Mouse (Mus musculus): Measurements from ENCODE around the gene Fxyd1. TPM values are rescaled to one million over a fixed set of nuclear protein-coding genes. Genes with fewer than 3 reads are reported as not detected.

Fxyd1 gene
- total RNA-seq, 1 experiment, result not detected

DNA sequence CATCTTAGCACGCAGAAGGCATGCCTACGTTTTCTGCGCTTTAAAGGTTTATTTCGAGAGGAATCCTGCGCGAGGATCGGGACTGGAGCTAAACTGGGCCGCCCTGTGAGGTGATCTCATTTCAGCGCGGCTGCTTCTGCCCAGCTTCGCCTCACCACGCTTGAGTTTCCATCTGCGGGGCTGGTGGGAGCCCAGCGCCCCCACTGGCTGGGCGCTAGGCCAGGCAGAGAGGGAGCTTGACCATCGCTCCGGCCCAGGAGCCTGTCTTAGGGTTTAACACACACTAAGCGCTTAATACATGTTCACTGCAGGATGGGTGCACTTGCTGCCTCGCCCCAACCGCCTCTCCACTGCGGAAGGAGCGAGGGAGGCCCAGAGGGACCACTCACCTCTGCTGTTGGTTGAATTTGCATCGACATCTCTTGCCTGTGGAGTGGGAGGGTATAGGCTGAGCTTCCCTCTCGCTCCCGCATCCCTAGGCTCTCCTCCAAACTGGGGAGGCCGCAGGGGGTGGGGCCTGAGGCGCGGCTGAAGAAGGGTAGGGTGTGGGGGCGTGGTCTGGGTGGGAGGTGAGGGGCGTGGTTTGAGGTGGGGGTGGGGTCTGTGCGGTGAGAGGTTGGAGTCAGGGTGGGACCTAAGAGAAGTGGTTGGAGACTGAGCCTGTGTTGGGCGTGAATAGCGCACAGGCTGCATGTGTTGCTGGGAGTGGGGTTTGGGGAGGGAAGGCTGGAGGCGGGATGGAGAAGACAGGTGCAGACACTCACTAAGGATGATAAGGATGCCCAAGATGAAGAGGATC lies 4.2 kb downstream of the Fxyd1 start:
- in situ Hi-C loops (cut with MboI; ENCODE audit: low sequenced_read_pairs in 2 of 2, unreplicated experiment in 2 of 2), result no loop called here
- Histone ChIP-seq H3K27ac (ENCODE audit: insufficient read depth, low read depth, low read length, poor library complexity, severe bottlenecking) (no peak overlapping the region), H3K4me1 (ENCODE audit: control insufficient read depth in 2 of 2, insufficient read depth in 2 of 2, low read length in 2 of 2, poor library complexity in 1 of 2) (peaks cover 0 to 6% of the 10 kb centered on the region in 2 experiments; a peak in 1 of 4 replicates), H3K36me3 (ENCODE audit: control insufficient read depth, insufficient read depth, low read length, poor library complexity, severe bottlenecking) (no peaks in the 10 kb centered on the region), H3K9me3 (ENCODE audit: control insufficient read depth, insufficient read depth, low read depth, low read length) (no peaks in the 10 kb centered on the region), H3K4me3 (ENCODE audit: insufficient read depth in 1 of 2, low read depth in 1 of 2, low read length in 2 of 2, poor library complexity in 1 of 2, severe bottlenecking in 1 of 2) (peak overlapping the region; percentile 35 to 42; a peak in 3 of 4 replicates), H3K9ac (ENCODE audit: insufficient read depth, low read depth, low read length, poor library complexity, severe bottlenecking) (no peak overlapping the region)
- peak; percentile 79 for DNase-seq (ENCODE audit: low read depth, low spot score)
- TF ChIP-seq MAFK (IDR thresholded peaks at IDR 0.05; ENCODE audit: insufficient read depth, low read depth, low read length) (no peak), HCFC1 (IDR thresholded peaks at IDR 0.05; ENCODE audit: borderline replicate concordance, insufficient read depth, low read length) (no peak)

- Histone ChIP-seq H3K4me1 (ENCODE audit: control insufficient read depth in 2 of 2, insufficient read depth in 2 of 2, low read length in 2 of 2, poor library complexity in 1 of 2) (peaks cover 0 to 6% of the 10 kb centered on the region in 2 experiments; a peak in 1 of 4 replicates), H3K9ac (ENCODE audit: insufficient read depth, low read depth, low read length, poor library complexity, severe bottlenecking) (no peak overlapping the region), H3K9me3 (ENCODE audit: control insufficient read depth, insufficient read depth, low read depth, low read length) (no peaks in the 10 kb centered on the region), H3K4me3 (ENCODE audit: insufficient read depth in 1 of 2, low read depth in 1 of 2, low read length in 2 of 2, poor library complexity in 1 of 2, severe bottlenecking in 1 of 2) (peak overlapping the region; percentile 35 to 42; a peak in 2 of 4 replicates), H3K36me3 (ENCODE audit: control insufficient read depth, insufficient read depth, low read length, poor library complexity, severe bottlenecking) (no peaks in the 10 kb centered on the region), H3K27ac (ENCODE audit: insufficient read depth, low read depth, low read length, poor library complexity, severe bottlenecking) (no peak overlapping the region)
- DNase-seq (ENCODE audit: low read depth, low spot score), result no peak
- in situ Hi-C loops (cut with MboI; ENCODE audit: low sequenced_read_pairs in 2 of 2, unreplicated experiment in 2 of 2), result no loop called here
- TF ChIP-seq ZC3H11A (IDR thresholded peaks at IDR 0.05; ENCODE audit: borderline replicate concordance, low read depth, low read length) (no peak), HCFC1 (IDR thresholded peaks at IDR 0.05; ENCODE audit: borderline replicate concordance, insufficient read depth, low read length) (no peak), ZNF384 (IDR thresholded peaks at IDR 0.05; ENCODE audit: low read depth, low read length) (no peak), MAFK (IDR thresholded peaks at IDR 0.05; ENCODE audit: insufficient read depth, low read depth, low read length) (no peak), CHD2 (IDR thresholded peaks at IDR 0.05; ENCODE audit: low read depth, low read length) (no peak)
Observed at GRCm38 (mm10) chr7:31052251-31052635, 4.8 kb downstream of the Fxyd1 start.

- TF ChIP-seq HCFC1 (IDR thresholded peaks at IDR 0.05; ENCODE audit: borderline replicate concordance, insufficient read depth, low read length) (no peak), ZNF384 (IDR thresholded peaks at IDR 0.05; ENCODE audit: low read depth, low read length) (no peak), MAFK (IDR thresholded peaks at IDR 0.05; ENCODE audit: insufficient read depth, low read depth, low read length) (no peak), CHD2 (IDR thresholded peaks at IDR 0.05; ENCODE audit: low read depth, low read length) (no peak), ZC3H11A (IDR thresholded peaks at IDR 0.05; ENCODE audit: borderline replicate concordance, low read depth, low read length) (no peak)
- no peak for DNase-seq (ENCODE audit: low read depth, low spot score)
- in situ Hi-C loops (cut with MboI; ENCODE audit: low sequenced_read_pairs in 2 of 2, unreplicated experiment in 2 of 2), result no loop called here
- Histone ChIP-seq H3K27ac (ENCODE audit: insufficient read depth, low read depth, low read length, poor library complexity, severe bottlenecking) (no peak within 1 kb of the TSS; the same call in 1 of the 2 replicates), H3K4me3 (ENCODE audit: insufficient read depth in 1 of 2, low read depth in 1 of 2, low read length in 2 of 2, poor library complexity in 1 of 2, severe bottlenecking in 1 of 2) (peak within 1 kb of the TSS; percentile 42 to 48; a peak in 2 of 4 replicates), H3K36me3 (ENCODE audit: control insufficient read depth, insufficient read depth, low read length, poor library complexity, severe bottlenecking) (no peaks in the 10 kb centered on the region), H3K9me3 (ENCODE audit: control insufficient read depth, insufficient read depth, low read depth, low read length) (no peaks in the 10 kb centered on the region), H3K4me1 (ENCODE audit: control insufficient read depth in 2 of 2, insufficient read depth in 2 of 2, low read length in 2 of 2, poor library complexity in 1 of 2) (peaks cover 0 to 6% of the 10 kb centered on the region in 2 experiments; a peak in 1 of 4 replicates), H3K9ac (ENCODE audit: insufficient read depth, low read depth, low read length, poor library complexity, severe bottlenecking) (no peak within 1 kb of the TSS)
Observed at GRCm38 (mm10) chr7:31051321-31052021, 5.5 kb downstream of the Fxyd1 start, which contains the start of gene Fxyd7. Gene Fxyd7, minus strand, starts transcription at chr7:31051467.

DNA sequence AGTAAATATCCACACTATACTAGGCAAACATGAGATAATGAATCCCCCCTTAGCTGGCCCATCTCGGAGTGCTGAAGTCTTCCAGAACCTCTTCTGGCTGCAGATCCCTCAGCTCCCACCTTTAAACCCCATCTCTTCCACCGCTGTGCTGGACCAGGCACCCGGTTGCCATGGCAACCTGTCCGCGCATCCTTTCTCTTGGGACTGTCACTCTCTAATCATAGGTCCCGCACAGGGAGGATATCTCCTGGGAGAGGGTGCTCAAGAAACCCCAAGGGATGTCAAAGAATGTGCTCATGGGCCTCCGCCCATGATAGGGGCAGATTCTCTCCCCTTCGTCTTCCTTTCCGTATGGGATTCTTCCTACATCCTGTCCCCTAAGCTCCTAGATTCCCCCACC lies 6.1 kb downstream of the Fxyd1 start:
- DNase-seq (ENCODE audit: low read depth, low spot score), result no peak
- TF ChIP-seq ZC3H11A (IDR thresholded peaks at IDR 0.05; ENCODE audit: borderline replicate concordance, low read depth, low read length) (no peak), ZNF384 (IDR thresholded peaks at IDR 0.05; ENCODE audit: low read depth, low read length) (no peak), HCFC1 (IDR thresholded peaks at IDR 0.05; ENCODE audit: borderline replicate concordance, insufficient read depth, low read length) (no peak), MAFK (IDR thresholded peaks at IDR 0.05; ENCODE audit: insufficient read depth, low read depth, low read length) (no peak), CHD2 (IDR thresholded peaks at IDR 0.05; ENCODE audit: low read depth, low read length) (no peak)
- H3K4me3 ChIP-seq (ENCODE audit: insufficient read depth in 1 of 2, low read depth in 1 of 2, low read length in 2 of 2, poor library complexity in 1 of 2, severe bottlenecking in 1 of 2), result 0 out of 4 replicates have a peak overlapping the region, but pooled peaks of 1 of the 2 experiments have one; percentile 20
- peaks cover 0 to 6% of the 10 kb centered on the region in 2 experiments; a peak in 1 of 4 replicates for H3K4me1 ChIP-seq (ENCODE audit: control insufficient read depth in 2 of 2, insufficient read depth in 2 of 2, low read length in 2 of 2, poor library complexity in 1 of 2)
- in situ Hi-C loops (cut with MboI; ENCODE audit: low sequenced_read_pairs in 2 of 2, unreplicated experiment in 2 of 2), result no loop called here
- no peaks in the 10 kb centered on the region for H3K36me3 ChIP-seq (ENCODE audit: control insufficient read depth, insufficient read depth, low read length, poor library complexity, severe bottlenecking)
- H3K9ac ChIP-seq (ENCODE audit: insufficient read depth, low read depth, low read length, poor library complexity, severe bottlenecking), result no peak overlapping the region
- H3K9me3 ChIP-seq (ENCODE audit: control insufficient read depth, insufficient read depth, low read depth, low read length), result no peaks in the 10 kb centered on the region
- no peak overlapping the region; the same call in 1 of the 2 replicates for H3K27ac ChIP-seq (ENCODE audit: insufficient read depth, low read depth, low read length, poor library complexity, severe bottlenecking)
